10 mouse cellular contexts compared by ENCODE assay signal in genomic region chr19:55969929-55970531, GRCm38 (mm10).
DNase-seq lines count a peak whose midpoint lies in the region; ATAC-seq and TF ChIP-seq lines count a peak whose summit lies in the region.
"Had no signal": no experiment of that assay in that cellular context is flagged by ENCODE, and none has a peak within 500 bp of the region (broad histone marks: within the 10 kb centered on the region; RNA-seq: fewer than 3 reads in every experiment).

No protein-coding gene starts in this region.

- no peak for TF ChIP-seq CTCF in Patski (IDR thresholded peaks at IDR 0.05)
- no peak for TF ChIP-seq CTCF in forebrain, postnatal 0 days (IDR thresholded peaks at IDR 0.05; ENCODE audit: low read depth)

- POLR2A ChIA-PET in Patski (lab: Charles Lee): interaction anchor here (0.5 kb wide), 1 partner anchor 353 kb away, joined by 3 read pairs; no protein-coding TSS in a partner anchor

- in situ Hi-C loops in Patski (cut with MboI; ENCODE audit: low pct_unique_long_range_greater_than_20kb): no loop called here

- CTCF ChIA-PET in Patski (lab: Charles Lee): interaction anchor here (1.2 to 2.2 kb wide), 4 partner anchors 10 to 48 kb away, joined by 3 to 8 read pairs (median 4); no protein-coding TSS in a partner anchor

- H3K9me3 ChIP-seq in hindbrain, embryonic 10.5 days: no peaks in the 10 kb centered on the region
- H3K9me3 ChIP-seq in hindbrain, embryonic 12.5 days (replicated peaks): no peaks in the 10 kb centered on the region
- no peaks in the 10 kb centered on the region for H3K9me3 ChIP-seq in forebrain, postnatal 0 days (ENCODE audit: low read length)
- H3K9me3 ChIP-seq in midbrain, embryonic 11.5 days (ENCODE audit: control insufficient read depth, low read length): no peaks in the 10 kb centered on the region

- ATAC-seq in hindbrain, embryonic 12.5 days (ENCODE audit: low FRiP score): no peak
- peak; percentile 90 for ATAC-seq in Patski
- peak; percentile 32; the same call in 1 of the 2 replicates for ATAC-seq in forebrain, postnatal 0 days
- ATAC-seq in midbrain, embryonic 11.5 days (ENCODE audit: low FRiP score): no peak

- H3K9ac ChIP-seq in hindbrain, embryonic 12.5 days: no peak overlapping the region; the same call in 1 of the 2 replicates
- H3K9ac ChIP-seq in forebrain, postnatal 0 days: no peak overlapping the region
- no peak overlapping the region for H3K9ac ChIP-seq in midbrain, embryonic 11.5 days (ENCODE audit: low read length)

- peak; percentile 25 for DNase-seq in hindbrain, embryonic 10.5 days (ENCODE audit: low spot score)
- peak; percentile 49 for DNase-seq in Patski (ENCODE audit: low read depth, low spot score)
- DNase-seq in forebrain, postnatal 0 days: peak; percentile 15
- DNase-seq in midbrain, embryonic 11.5 days (ENCODE audit: low spot score, missing footprints): peak; percentile 88
- DNase-seq in layer of hippocampus, postnatal 10 days (ENCODE audit: low spot score in 2 of 2): no peak
- DNase-seq in spleen, postnatal 10 days (ENCODE audit: low spot score in 2 of 2): no peak
- no peak for DNase-seq in cerebellum, adult 18-20 months
- DNase-seq: adrenal gland, adult 2 months; left cerebral cortex, postnatal 4 days had no signal

- WGBS in hindbrain, embryonic 10.5 days: 22% methylated on average over 14 of the region's 14 CpGs
- WGBS in hindbrain, embryonic 12.5 days: 16% methylated on average over 14 of the region's 14 CpGs
- 13% methylated on average over 14 of the region's 14 CpGs for WGBS in forebrain, postnatal 0 days
- WGBS in midbrain, embryonic 11.5 days: 19% methylated on average over 14 of the region's 14 CpGs

- H3K4me2 ChIP-seq in hindbrain, embryonic 12.5 days (replicated peaks): no peak overlapping the region
- no peak overlapping the region for H3K4me2 ChIP-seq in forebrain, postnatal 0 days (ENCODE audit: low read depth)
- H3K4me2 ChIP-seq in midbrain, embryonic 11.5 days: no peak overlapping the region

- no peaks in the 10 kb centered on the region for H3K36me3 ChIP-seq in hindbrain, embryonic 10.5 days
- no peaks in the 10 kb centered on the region for H3K36me3 ChIP-seq in hindbrain, embryonic 12.5 days
- H3K36me3 ChIP-seq in forebrain, postnatal 0 days (ENCODE audit: insufficient read depth): no peaks in the 10 kb centered on the region
- no peaks in the 10 kb centered on the region for H3K36me3 ChIP-seq in midbrain, embryonic 11.5 days (ENCODE audit: control insufficient read depth, insufficient read depth, low read length)

- peak overlapping the region; percentile 64 for H3K27ac ChIP-seq in hindbrain, embryonic 10.5 days
- no peak overlapping the region for H3K27ac ChIP-seq in hindbrain, embryonic 12.5 days
- H3K27ac ChIP-seq in forebrain, postnatal 0 days (ENCODE audit: low read depth, low read length): no peak overlapping the region
- no peak overlapping the region for H3K27ac ChIP-seq in midbrain, embryonic 11.5 days (ENCODE audit: low read depth, low read length)

- peaks cover 21% of the 10 kb centered on the region for H3K27me3 ChIP-seq in hindbrain, embryonic 10.5 days (ENCODE audit: insufficient read depth, poor library complexity, severe bottlenecking)
- peaks cover 16% of the 10 kb centered on the region for H3K27me3 ChIP-seq in hindbrain, embryonic 12.5 days
- H3K27me3 ChIP-seq in Patski: no peaks in the 10 kb centered on the region
- no peaks in the 10 kb centered on the region for H3K27me3 ChIP-seq in forebrain, postnatal 0 days (ENCODE audit: insufficient read depth, low read length)
- no peaks in the 10 kb centered on the region for H3K27me3 ChIP-seq in midbrain, embryonic 11.5 days (ENCODE audit: control insufficient read depth, insufficient read depth, low read length)

- no peak overlapping the region for H3K4me3 ChIP-seq in hindbrain, embryonic 10.5 days
- H3K4me3 ChIP-seq in hindbrain, embryonic 12.5 days: no peak overlapping the region
- H3K4me3 ChIP-seq in forebrain, postnatal 0 days (ENCODE audit: low read depth, low read length): no peak overlapping the region
- H3K4me3 ChIP-seq in midbrain, embryonic 11.5 days (ENCODE audit: low read depth, low read length): no peak overlapping the region

- H3K4me1 ChIP-seq in hindbrain, embryonic 10.5 days (replicated peaks): peaks cover 16% of the 10 kb centered on the region
- peaks cover 9% of the 10 kb centered on the region for H3K4me1 ChIP-seq in hindbrain, embryonic 12.5 days
- H3K4me1 ChIP-seq in forebrain, postnatal 0 days (ENCODE audit: insufficient read depth): peaks cover 3% of the 10 kb centered on the region; the same call in 1 of the 2 replicates
- H3K4me1 ChIP-seq in midbrain, embryonic 11.5 days (ENCODE audit: control insufficient read depth, insufficient read depth, low read length): peaks cover 4% of the 10 kb centered on the region; the same call in 1 of the 2 replicates

Comparison
In these comparisons a context has a peak if more than half of its experiments do, and no peak if none do; other contexts are left out.
1. DNase-seq: peak in hindbrain, embryonic 10.5 days (single experiment), Patski (single experiment), forebrain, postnatal 0 days (single experiment) and midbrain, embryonic 11.5 days (single experiment); none in layer of hippocampus, postnatal 10 days (0 of 2), spleen, postnatal 10 days (0 of 2) and cerebellum, adult 18-20 months (0 of 2).
2. ATAC-seq: peak in Patski (single experiment) and forebrain, postnatal 0 days (single experiment); none in hindbrain, embryonic 12.5 days (single experiment) and midbrain, embryonic 11.5 days (single experiment).